Mouse (Mus musculus): Measurements from ENCODE around the gene Fam98c. TPM values are rescaled to one million over a fixed set of nuclear protein-coding genes. Genes with fewer than 3 reads are reported as not detected.

Fam98c gene
- polyA plus RNA-seq, 1 experiment from 2014 or later, result 15.6 TPM

Other genes starting within 250 kb of the Fam98c start
- gene Actn4, start 193.9 kb downstream of the Fam98c start, polyA plus RNA-seq (2015; fragmentation: Nextera tagmentation; extraction: Ambion mirVana), result 236 and 281 TPM in 2 replicates
- gene Eif3k, start 174.4 kb downstream of the Fam98c start, polyA plus RNA-seq (2015; fragmentation: Nextera tagmentation; extraction: Ambion mirVana), result 239 and 261 TPM in 2 replicates
- gene Map4k1, start 174.2 kb downstream of the Fam98c start, polyA plus RNA-seq (2015; fragmentation: Nextera tagmentation; extraction: Ambion mirVana), result 2.8 and 7.6 TPM in 2 replicates
- 0.09 and 0.15 TPM in 2 replicates for gene Ryr1, start 31.1 kb downstream of the Fam98c start, polyA plus RNA-seq (2015; fragmentation: Nextera tagmentation; extraction: Ambion mirVana)
- gene Rasgrp4, start 21.4 kb downstream of the Fam98c start, polyA plus RNA-seq (2015; fragmentation: Nextera tagmentation; extraction: Ambion mirVana), result 0.39 and 0.90 TPM in 2 replicates
- 0.28 and 0.53 TPM in 2 replicates for gene Ggn, start 14.0 kb upstream of the Fam98c start, polyA plus RNA-seq (2015; fragmentation: Nextera tagmentation; extraction: Ambion mirVana)
- gene Spred3, start 14.2 kb upstream of the Fam98c start, polyA plus RNA-seq (2015; fragmentation: Nextera tagmentation; extraction: Ambion mirVana), result 1.2 and 1.5 TPM in 2 replicates
- gene Psmd8, start 24.5 kb upstream of the Fam98c start, polyA plus RNA-seq (2015; fragmentation: Nextera tagmentation; extraction: Ambion mirVana), result 204 and 207 TPM in 2 replicates
- gene Catsperg1, start 57.8 kb upstream of the Fam98c start, polyA plus RNA-seq (2015; fragmentation: Nextera tagmentation; extraction: Ambion mirVana), result 0.25 and 0.84 TPM in 2 replicates
- 1.4 and 2.0 TPM in 2 replicates for gene Kcnk6, start 76.3 kb upstream of the Fam98c start, polyA plus RNA-seq (2015; fragmentation: Nextera tagmentation; extraction: Ambion mirVana)
- gene Yif1b, start 82.1 kb upstream of the Fam98c start, polyA plus RNA-seq (2015; fragmentation: Nextera tagmentation; extraction: Ambion mirVana), result 98.2 and 107 TPM in 2 replicates
- gene 2200002D01Rik, start 92.2 kb upstream of the Fam98c start, polyA plus RNA-seq (2015; fragmentation: Nextera tagmentation; extraction: Ambion mirVana), result 6.3 and 7.1 TPM in 2 replicates
- 77.9 and 125 TPM in 2 replicates for gene Spint2, start 125.7 kb upstream of the Fam98c start, polyA plus RNA-seq (2015; fragmentation: Nextera tagmentation; extraction: Ambion mirVana)
- gene Ppp1r14a, start 133.1 kb upstream of the Fam98c start, polyA plus RNA-seq (2015; fragmentation: Nextera tagmentation; extraction: Ambion mirVana), result 17.0 and 20.8 TPM in 2 replicates
- gene Dpf1, start 147.7 kb upstream of the Fam98c start, polyA plus RNA-seq (2015; fragmentation: Nextera tagmentation; extraction: Ambion mirVana), result 2.6 and 3.9 TPM in 2 replicates